Mouse (Mus musculus) cerebellum, adult 2 months (tissue): Measurements from ENCODE around the gene Krtap7-1.

Experiments used
- CTCF ChIP-seq: fragments of 200-500 bp; IDR thresholded peaks from 2 replicates; pipeline ENCODE4 v1.5.1; 2011; ENCODE audit warnings: low read depth, mild to moderate bottlenecking, control low read depth, low read length, moderate library complexity, borderline replicate concordance; ENCODE audit not compliant: insufficient read depth
- POLR2A ChIP-seq: fragments of 200-500 bp; IDR thresholded peaks from 2 replicates; pipeline ENCODE4 v1.6.1; 2011; ENCODE audit warnings: low read length, control low read depth, borderline replicate concordance; ENCODE audit not compliant: insufficient read depth

DNA sequence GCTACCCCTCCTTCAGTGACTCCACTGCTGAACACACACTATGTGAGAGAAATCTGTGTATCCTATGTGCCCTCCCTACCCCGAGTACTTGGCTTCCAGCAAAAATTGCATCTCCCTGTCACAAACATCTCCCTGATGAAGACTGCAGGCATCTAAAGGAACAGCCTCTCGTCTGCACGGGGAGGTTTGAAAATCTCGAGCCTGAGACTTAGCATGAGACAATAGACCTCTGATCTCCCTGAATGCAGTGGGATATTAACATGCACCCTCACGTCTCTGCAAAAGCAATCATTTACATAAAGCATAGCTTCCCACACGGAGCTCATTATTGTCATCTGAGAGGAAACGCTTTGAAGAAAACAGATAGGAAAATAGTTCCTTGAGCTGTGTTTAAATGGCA is 22.4 kb upstream of the Krtap7-1 start:
- no peak for TF ChIP-seq POLR2A
- no peak for TF ChIP-seq CTCF
